Mouse (Mus musculus) neutrophil, adult 5-6 weeks (primary cell): ENCODE data around the gene Cracr2b. TPM values are rescaled to one million over a fixed set of nuclear protein-coding genes. Genes with fewer than 3 reads are reported as not detected.

Source experiments
- ATAC-seq: fragments of 151-379, 151-347 bp; 2 replicates; pipeline ENCODE4 v1.8.0; 2017; ENCODE audit warnings: mild to moderate bottlenecking, moderate TSS enrichment; ENCODE audit not compliant: insufficient number of reproducible peaks, poor library complexity, low FRiP score, severe bottlenecking; ENCODE audit errors: extremely low read depth
- total RNA-seq: library from RNA; stranded (forward); fragments of 200-1000 nt; gene quantifications from 2 replicates; pipeline ENCODE4 v1.2.3, GENCODE M21; 2017

The Cracr2b gene
- total RNA-seq, 1 experiment from 2014 or later = 2.8 TPM

GRCm38 (mm10) chr7:141508160-141508559 lies 47.3 kb downstream of the Cracr2b start:
- no peak for ATAC-seq

- no peak for ATAC-seq
Observed at GRCm38 (mm10) chr7:141510196-141510595, 49.3 kb downstream of the Cracr2b start.

GRCm38 (mm10) chr7:141510681-141511191 lies 49.8 kb downstream of the Cracr2b start:
- no peak for ATAC-seq

Other genes starting within 250 kb of the Cracr2b start
- 2.6 and 3.2 TPM in 2 replicates for gene Lmntd2, start 247.0 kb upstream of the Cracr2b start, total RNA-seq
- 7.1 and 9.0 TPM in 2 replicates for gene Rassf7, start 245.2 kb upstream of the Cracr2b start, total RNA-seq
- gene Phrf1, start 232.3 kb upstream of the Cracr2b start, total RNA-seq = 82.6 and 97.8 TPM in 2 replicates
- gene Irf7, start 194.6 kb upstream of the Cracr2b start, total RNA-seq = 122 and 134 TPM in 2 replicates
- gene Cdhr5, start 184.3 kb upstream of the Cracr2b start, total RNA-seq = not detected in 2 replicates
- gene Sct, start 182.0 kb upstream of the Cracr2b start, total RNA-seq = not detected in 2 replicates
- gene Drd4, start 169.1 kb upstream of the Cracr2b start, total RNA-seq = not detected in 2 replicates
- gene Deaf1, start 133.4 kb upstream of the Cracr2b start, total RNA-seq = 23.2 and 27.9 TPM in 2 replicates
- 24.2 and 24.7 TPM in 2 replicates for gene Tmem80, start 133.4 kb upstream of the Cracr2b start, total RNA-seq
- gene Eps8l2, start 122.2 kb upstream of the Cracr2b start, total RNA-seq = 3.1 and 7.9 TPM in 2 replicates
- gene Taldo1, start 68.9 kb upstream of the Cracr2b start, total RNA-seq = 1,594 and 1,707 TPM in 2 replicates
- gene Gatd1, start 47.0 kb upstream of the Cracr2b start, total RNA-seq = 16.8 and 21.9 TPM in 2 replicates
- gene Cend1, start 31.6 kb upstream of the Cracr2b start, total RNA-seq = 0.25 TPM in 1 of 2 replicates, not detected in the other
- gene Slc25a22, start 23.2 kb upstream of the Cracr2b start, total RNA-seq = 4.9 and 9.7 TPM in 2 replicates
- 2.9 and 6.5 TPM in 2 replicates for gene Pidd1, start 17.1 kb upstream of the Cracr2b start, total RNA-seq
- 2,224 and 3,167 TPM in 2 replicates for gene Rplp2, start 13.7 kb upstream of the Cracr2b start, total RNA-seq
- 74.4 and 78.7 TPM in 2 replicates for gene Pnpla2, start 5.9 kb upstream of the Cracr2b start, total RNA-seq
- 29.8 and 31.1 TPM in 2 replicates for gene Cd151, start 6.3 kb downstream of the Cracr2b start, total RNA-seq
- 10.5 and 13.1 TPM in 2 replicates for gene Polr2l, start 14.0 kb downstream of the Cracr2b start, total RNA-seq
- not detected in 2 replicates for gene Tspan4, start 14.1 kb downstream of the Cracr2b start, total RNA-seq
- 9.9 and 10.4 TPM in 2 replicates for gene Chid1, start 78.8 kb downstream of the Cracr2b start, total RNA-seq
- gene Ap2a2, start 101.1 kb downstream of the Cracr2b start, total RNA-seq = 32.4 and 35.7 TPM in 2 replicates
- gene Muc6, start 194.2 kb downstream of the Cracr2b start, total RNA-seq = not detected in 2 replicates
- not detected in 2 replicates for gene Muc2, start 229.2 kb downstream of the Cracr2b start, total RNA-seq